Mouse (Mus musculus) left cerebral cortex, postnatal 10 days (tissue): ENCODE results near the gene Sike1. TPM values are rescaled to one million over a fixed set of nuclear protein-coding genes. Genes with fewer than 3 reads are reported as not detected.

Experiments
- DNase-seq, 2 experiments: peaks; one replicate each; pipeline ENCODE4 v3.0.0; 2021 to 2022; ENCODE audit warnings: low spot score in 2 of 2, mixed read lengths in 1 of 2; ENCODE audit errors: extremely low spot score in 1 of 2
- intact Hi-C: fragments of 180-260 bp; cut with DNase I; formaldehyde crosslinking; loops from one replicate; pipeline ENCODE4 v1.15.1; 2025
- total RNA-seq, 2 experiments: library from RNA; stranded (reverse); gene quantifications; 2 replicates each; pipeline ENCODE4 v1.2.3; 2021

The Sike1 gene
- 10 to 100 TPM; 83.3 to 85.2 TPM for total RNA-seq

- peak; percentile 86 to 96 for DNase-seq
- intact Hi-C loops = loop anchor here (10.0 kb wide), 1 partner anchor 261 kb away; the partner anchor contains the start of gene Tspan2
Observed at GRCm38 (mm10) chr3:102995605-102996321, at the start of gene Sike1. Gene Sike1, plus strand, starts transcription at chr3:102995708.

- no peak for DNase-seq
- intact Hi-C loops = no loop called here
Observed at GRCm38 (mm10) chr3:102946312-102946711, 49.2 kb upstream of the Sike1 start.

- DNase-seq = no peak
- intact Hi-C loops = no loop called here
Observed at GRCm38 (mm10) chr3:102946861-102947260, 48.6 kb upstream of the Sike1 start.

- no peak for DNase-seq
- intact Hi-C loops = no loop called here
Observed at GRCm38 (mm10) chr3:102954476-102954875, 41.0 kb upstream of the Sike1 start.

- no peak for DNase-seq
- intact Hi-C loops = no loop called here
Observed at GRCm38 (mm10) chr3:102955143-102955542, 40.4 kb upstream of the Sike1 start.

- DNase-seq = no peak
- intact Hi-C loops = no loop called here
Observed at GRCm38 (mm10) chr3:102955596-102955995, 39.9 kb upstream of the Sike1 start.

- no peak for DNase-seq
- intact Hi-C loops = no loop called here
Observed at GRCm38 (mm10) chr3:102964033-102964432, 31.5 kb upstream of the Sike1 start, which contains the start of gene Nr1h5. Gene Nr1h5, minus strand, starts transcription at chr3:102964133.

- DNase-seq = no peak
- intact Hi-C loops = no loop called here
Observed at GRCm38 (mm10) chr3:102970067-102970466, 25.4 kb upstream of the Sike1 start.

- no peak for DNase-seq
- intact Hi-C loops = no loop called here
Observed at GRCm38 (mm10) chr3:102970508-102970907, 25.0 kb upstream of the Sike1 start.

- DNase-seq = no peak
- intact Hi-C loops = no loop called here
Observed at GRCm38 (mm10) chr3:102976906-102977305, 18.6 kb upstream of the Sike1 start.

GRCm38 (mm10) chr3:102979550-102980348, 15.8 kb upstream of the Sike1 start:
- DNase-seq = peak in 1 of 2 experiments; percentile 38
- intact Hi-C loops = no loop called here

- intact Hi-C loops = no loop called here
- no peak for DNase-seq
Observed at GRCm38 (mm10) chr3:102980349-102980736, 15.2 kb upstream of the Sike1 start.

GRCm38 (mm10) chr3:102991041-102991440, 4.5 kb upstream of the Sike1 start:
- intact Hi-C loops = loop anchor here (10.0 kb wide), 1 partner anchor 256 kb away; the partner anchor contains the start of gene Tspan2

GRCm38 (mm10) chr3:102992936-102993335, 2.6 kb upstream of the Sike1 start:
- DNase-seq = no peak

More at GRCm38 (mm10) chr3:102991041-102991440, 4.5 kb upstream of the Sike1 start:
- DNase-seq = no peak

GRCm38 (mm10) chr3:102995233-102995604, 289 bp upstream of the Sike1 start:
- no peak for DNase-seq
- intact Hi-C loops = loop anchor here (10.0 kb wide), 1 partner anchor 260 kb away; the partner anchor contains the start of gene Tspan2

More at GRCm38 (mm10) chr3:102992936-102993335, 2.6 kb upstream of the Sike1 start:
- intact Hi-C loops = loop anchor here (10.0 kb wide), 1 partner anchor 258 kb away; the partner anchor contains the start of gene Tspan2

- intact Hi-C loops = loop anchor here (10.0 kb wide), 1 partner anchor 262 kb away; the partner anchor contains the start of gene Tspan2
- DNase-seq = no peak
Observed at GRCm38 (mm10) chr3:102997036-102997435, 1.5 kb downstream of the Sike1 start.

GRCm38 (mm10) chr3:102997591-102997990, 2.1 kb downstream of the Sike1 start:
- intact Hi-C loops = loop anchor here (10.0 kb wide), 1 partner anchor 263 kb away; the partner anchor contains the start of gene Tspan2
- no peak for DNase-seq

GRCm38 (mm10) chr3:103001595-103001994, 6.1 kb downstream of the Sike1 start:
- intact Hi-C loops = no loop called here
- no peak for DNase-seq

GRCm38 (mm10) chr3:103017350-103017749, 21.8 kb downstream of the Sike1 start:
- intact Hi-C loops = no loop called here
- DNase-seq = no peak
